Mouse (Mus musculus) heart, adult 2 months (tissue): ENCODE results near the gene Rbfox2. TPM values are rescaled to one million over a fixed set of nuclear protein-coding genes. Genes with fewer than 3 reads are reported as not detected.
A peak's percentile ranks its signal among the peaks of the same experiment; 100 is the strongest.

Experiments
- DNase-seq, 2 experiments: peaks; one replicate each; pipeline ENCODE4 v3.0.0; 2021
- H3K27ac ChIP-seq: fragments of 200-600 bp; 2 replicates; pipeline ENCODE4 v1.8.1; 2022
- H3K27me3 ChIP-seq: fragments of 200-500 bp; 2 replicates; pipeline ENCODE4 v1.6.1; 2012; ENCODE audit warnings: mild to moderate bottlenecking, low read length, inconsistent platforms, mixed read lengths; ENCODE audit not compliant: control insufficient read depth, insufficient read depth
- H3K36me3 ChIP-seq: fragments of 200-500 bp; 2 replicates; pipeline ENCODE4 v1.6.1; 2012; ENCODE audit warnings: low read length, inconsistent platforms; ENCODE audit not compliant: control insufficient read depth, insufficient read depth
- H3K4me1 ChIP-seq: fragments of 200-500 bp; 2 replicates; pipeline ENCODE4 v1.6.1; 2011; ENCODE audit warnings: low read length; ENCODE audit not compliant: control insufficient read depth, insufficient read depth
- H3K4me3 ChIP-seq: fragments of 200-600 bp; 2 replicates; pipeline ENCODE4 v1.8.1; 2022
- H3K79me2 ChIP-seq: fragments of 200-500 bp; replicated peaks from 2 replicates; pipeline ENCODE4 v1.6.1; 2012; ENCODE audit warnings: mild to moderate bottlenecking, inconsistent platforms, low read length, moderate library complexity, mixed read lengths; ENCODE audit not compliant: control insufficient read depth, insufficient read depth
- H3K9ac ChIP-seq: fragments of 200-500 bp; 2 replicates; pipeline ENCODE4 v1.6.1; 2012; ENCODE audit warnings: low read depth, mild to moderate bottlenecking, control low read depth, inconsistent platforms, low read length, mixed read lengths
- CTCF ChIP-seq: fragments of 200-600 bp; IDR thresholded peaks from 2 replicates; pipeline ENCODE4 v1.8.1; 2022; ENCODE audit warnings: antibody characterized with exemption, mild to moderate bottlenecking, moderate library complexity
- EP300 ChIP-seq: fragments of 200-500 bp; IDR thresholded peaks from 2 replicates; pipeline ENCODE4 v1.6.1; 2011; ENCODE audit warnings: low read depth, low read length, control low read depth; ENCODE audit not compliant: insufficient read depth
- POLR2A ChIP-seq: fragments of 200-500 bp; IDR thresholded peaks from 2 replicates; pipeline ENCODE4 v1.6.1; 2011; ENCODE audit warnings: mild to moderate bottlenecking, low read depth, low read length, control low read depth; ENCODE audit not compliant: insufficient read depth
- WGBS: fragments of 180-500 bp; shearing (Covaris S2); methylation state at CpG from one replicate; pipeline ENCODE4 v1.1.7; 2018; 5-methylcytosine and 5-hydroxymethylcytosine counted together
- intact Hi-C: fragments of 180-260 bp; cut with DNase I; formaldehyde crosslinking; loops from one replicate; pipeline ENCODE4 v1.15.1; 2025
- polyA plus RNA-seq: library from polyadenylated mRNA; depleted of rRNA; stranded (reverse); fragments of >200 nt; gene quantifications from 2 replicates; pipeline ENCODE4 v1.2.3, GENCODE M21; 2012
- total RNA-seq, 2 experiments: library from RNA; stranded (reverse); gene quantifications; 2 replicates each; pipeline ENCODE4 v1.2.3; 2021

Gene Rbfox2
- total and polyA plus RNA-seq, 3 experiments = 86.0 to 110 (median 106) TPM

DNA sequence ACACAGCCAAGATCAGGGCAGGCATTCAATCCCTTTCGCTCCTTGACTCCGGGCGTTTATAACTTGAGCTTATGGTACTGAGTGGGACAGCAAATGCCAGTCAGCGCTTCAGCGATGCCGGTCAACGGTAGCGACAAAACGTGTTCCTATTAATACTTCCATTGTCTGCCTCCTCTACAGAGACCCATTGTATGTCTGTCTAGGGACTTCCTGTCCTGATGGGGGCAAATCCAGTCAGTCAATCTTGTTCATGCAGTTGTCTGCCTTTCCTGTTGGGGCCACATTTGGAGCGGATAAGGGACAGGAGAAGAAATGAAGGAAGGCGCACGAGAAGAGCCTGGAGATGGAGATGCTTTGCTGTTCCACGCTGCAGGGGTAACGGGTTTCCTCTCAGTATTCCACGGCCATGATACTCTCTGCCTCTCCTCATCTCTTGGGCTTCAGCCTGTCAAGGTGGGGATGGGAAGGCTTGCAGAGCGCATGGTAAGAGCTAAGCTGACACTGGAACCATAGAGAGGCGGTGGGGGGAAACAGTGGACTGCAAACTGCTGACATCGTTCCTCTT, 36.2 kb upstream of the Rbfox2 start:
- H3K27me3 ChIP-seq = no peaks in the 10 kb centered on the region
- no peaks in the 10 kb centered on the region for H3K79me2 ChIP-seq
- TF ChIP-seq EP300 = 0 out of 2 replicates have a peak, but pooled peaks have one; percentile 9
- no peak for TF ChIP-seq CTCF
- TF ChIP-seq POLR2A = no peak; the same call in 1 of the 2 replicates
- intact Hi-C loops = loop anchor here (1.0 kb wide), 1 partner anchor 15 kb away; no protein-coding TSS in a partner anchor
- H3K27ac ChIP-seq = peak overlapping the region; percentile 81
- peak overlapping the region; percentile 54 for H3K9ac ChIP-seq
- peak overlapping the region; percentile 48 for H3K4me3 ChIP-seq
- H3K4me1 ChIP-seq = peaks cover 13% of the 10 kb centered on the region
- WGBS = 11% methylated on average over 18 of the region's 18 CpGs
- H3K36me3 ChIP-seq = no peaks in the 10 kb centered on the region
- DNase-seq = no peak

DNA sequence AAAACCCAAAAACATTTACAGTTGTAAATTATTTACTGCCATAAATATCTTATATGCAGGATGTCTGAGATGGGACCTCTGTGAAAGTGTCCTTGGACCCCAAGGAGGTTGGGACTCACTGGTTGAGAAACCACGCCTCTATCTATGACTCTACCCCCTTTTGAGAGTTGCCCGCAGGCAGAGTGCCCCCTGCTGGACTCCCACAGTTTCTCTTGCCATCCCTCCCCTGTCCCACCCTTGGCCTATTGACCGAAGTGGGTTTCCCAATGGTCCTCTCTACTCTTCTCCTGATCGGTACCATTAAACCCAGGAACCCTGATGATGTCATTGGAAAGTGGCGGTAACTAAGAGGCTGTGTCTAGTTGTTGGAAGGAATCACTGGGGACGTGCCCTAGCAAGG, 35.2 kb upstream of the Rbfox2 start:
- Histone ChIP-seq H3K27me3 (no peaks in the 10 kb centered on the region), H3K36me3 (no peaks in the 10 kb centered on the region), H3K4me1 (peaks cover 9% of the 10 kb centered on the region), H3K9ac (no peak overlapping the region), H3K27ac (no peak overlapping the region), H3K79me2 (no peaks in the 10 kb centered on the region), H3K4me3 (no peak overlapping the region)
- TF ChIP-seq CTCF = peak; percentile 49
- no peak for TF ChIP-seq EP300
- TF ChIP-seq POLR2A = no peak
- no peak for DNase-seq
- WGBS = 88% methylated on average over 6 of the region's 6 CpGs
- intact Hi-C loops = no loop called here

- no peak for DNase-seq
- H3K27me3 ChIP-seq = no peaks in the 10 kb centered on the region
- no peaks in the 10 kb centered on the region for H3K79me2 ChIP-seq
- TF ChIP-seq POLR2A (no peak), EP300 (no peak), CTCF (no peak)
- H3K9ac ChIP-seq = no peak overlapping the region
- H3K4me3 ChIP-seq = no peak overlapping the region
- H3K36me3 ChIP-seq = no peaks in the 10 kb centered on the region
- intact Hi-C loops = no loop called here
- H3K27ac ChIP-seq = no peak overlapping the region
- peaks cover 17% of the 10 kb centered on the region for H3K4me1 ChIP-seq
Observed at GRCm38 (mm10) chr15:77340581-77340980, 33.8 kb upstream of the Rbfox2 start.

DNA sequence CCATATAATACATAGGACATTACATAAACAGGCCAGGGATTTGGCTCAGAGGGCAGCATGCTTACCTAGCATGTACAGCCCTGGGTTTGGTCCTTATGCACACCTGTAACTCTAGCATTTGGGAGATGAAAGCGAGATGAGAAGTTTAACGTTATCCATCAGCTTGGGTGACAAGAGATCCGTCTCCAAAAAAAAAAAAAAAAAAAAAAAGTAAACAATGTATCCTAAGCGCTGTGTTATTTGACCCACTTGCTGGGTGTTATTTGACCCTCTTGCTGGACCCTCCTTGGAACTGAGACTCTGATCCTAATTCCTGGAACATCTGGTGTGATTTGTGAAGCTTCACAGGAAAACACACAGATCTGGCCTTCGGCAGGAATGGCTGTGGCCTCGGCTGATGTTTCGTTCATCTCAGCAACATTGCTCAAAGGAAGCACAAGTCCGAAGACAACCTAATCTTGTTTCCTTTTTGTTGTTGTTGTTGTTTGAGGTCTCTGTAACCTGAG, 32.2 kb upstream of the Rbfox2 start:
- Histone ChIP-seq H3K79me2 (no peaks in the 10 kb centered on the region), H3K4me1 (peaks cover 18% of the 10 kb centered on the region), H3K4me3 (no peak overlapping the region), H3K27me3 (no peaks in the 10 kb centered on the region), H3K36me3 (no peaks in the 10 kb centered on the region), H3K27ac (no peak overlapping the region), H3K9ac (no peak overlapping the region)
- intact Hi-C loops = loop anchor here (5.0 to 10.0 kb wide), 2 partner anchors 302 to 364 kb away; no protein-coding TSS in a partner anchor
- TF ChIP-seq EP300 = no peak
- no peak for TF ChIP-seq POLR2A
- TF ChIP-seq CTCF = no peak
- WGBS = 76% methylated on average over 8 of the region's 8 CpGs
- no peak for DNase-seq

DNA sequence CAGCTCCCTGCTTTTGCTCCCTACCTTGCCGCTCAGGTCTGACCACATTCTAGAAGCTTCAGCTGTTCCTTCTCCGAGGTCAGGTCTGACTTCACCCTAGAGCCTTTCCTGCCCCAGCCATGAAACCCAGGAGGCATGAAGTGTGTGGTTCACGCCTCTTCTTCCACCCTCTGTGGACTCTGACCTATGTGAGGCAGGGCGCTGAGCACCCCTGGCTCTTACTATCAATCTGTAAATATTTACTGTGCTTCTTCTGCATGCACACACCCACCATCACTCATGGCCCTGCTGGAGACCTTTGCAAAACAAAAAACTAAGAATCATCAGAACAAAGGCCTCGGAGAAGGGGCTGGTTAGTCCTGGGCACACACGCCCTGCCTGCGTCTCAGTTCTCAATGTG, 31.6 kb upstream of the Rbfox2 start:
- Histone ChIP-seq H3K4me1 (peaks cover 13% of the 10 kb centered on the region), H3K36me3 (no peaks in the 10 kb centered on the region), H3K9ac (no peak overlapping the region), H3K79me2 (no peaks in the 10 kb centered on the region), H3K27ac (no peak overlapping the region), H3K4me3 (no peak overlapping the region), H3K27me3 (no peaks in the 10 kb centered on the region)
- intact Hi-C loops = loop anchor here (5.0 to 10.0 kb wide), 2 partner anchors 301 to 364 kb away; no protein-coding TSS in a partner anchor
- WGBS = 88% methylated on average over 7 of the region's 7 CpGs
- no peak for DNase-seq
- no peak for TF ChIP-seq CTCF
- TF ChIP-seq POLR2A = no peak
- no peak for TF ChIP-seq EP300

DNA sequence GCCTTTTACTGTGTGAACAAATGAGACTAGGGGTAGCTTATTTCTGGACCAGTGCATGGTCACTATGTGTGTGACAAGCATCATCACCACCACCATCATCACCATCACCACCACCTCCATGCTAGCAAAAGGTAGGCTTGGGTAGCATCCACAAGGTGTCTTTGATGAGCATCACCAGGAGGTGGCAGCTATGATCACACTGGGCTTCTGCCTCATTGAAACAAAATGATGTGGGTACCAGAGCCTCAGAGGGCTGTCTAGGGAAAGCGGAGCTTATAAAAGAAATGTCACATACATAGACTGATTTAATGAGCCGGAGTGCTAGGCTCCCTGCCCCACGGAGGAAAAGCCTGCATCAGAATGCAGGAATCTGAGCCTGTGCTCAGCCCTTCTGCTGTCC, 31.1 kb upstream of the Rbfox2 start:
- Histone ChIP-seq H3K27ac (no peak overlapping the region), H3K4me3 (no peak overlapping the region), H3K27me3 (no peaks in the 10 kb centered on the region), H3K9ac (no peak overlapping the region), H3K79me2 (no peaks in the 10 kb centered on the region), H3K4me1 (peaks cover 11% of the 10 kb centered on the region), H3K36me3 (no peaks in the 10 kb centered on the region)
- no peak for TF ChIP-seq EP300
- TF ChIP-seq CTCF = peak; percentile 25; the same call in 1 of the 2 replicates
- WGBS = 72% methylated on average over 3 of the region's 3 CpGs
- DNase-seq = no peak
- intact Hi-C loops = loop anchor here (1.0 to 10.0 kb wide), 4 partner anchors 31 to 363 kb away; partner anchors contain the start of gene Rbfox2
